ENCODE assay signal across 8 mouse cellular contexts in genomic region chr11:67456029-67456428, GRCm38 (mm10). TPM values are rescaled to one million over a fixed set of nuclear protein-coding genes. Genes with fewer than 3 reads are reported as not detected.
DNase-seq lines count a peak whose midpoint lies in the region; ATAC-seq lines count a peak whose summit lies in the region.

No protein-coding gene starts in this region.

- no peak overlapping the region for H3K9ac ChIP-seq in liver, embryonic 16.5 days (ENCODE audit: low read depth, low read length)

- no peaks in the 10 kb centered on the region for H3K36me3 ChIP-seq in hindbrain, embryonic 10.5 days
- H3K36me3 ChIP-seq in liver, embryonic 16.5 days (ENCODE audit: control insufficient read depth, insufficient read depth) = no peaks in the 10 kb centered on the region

- peak overlapping the region; percentile 82; the same call in 1 of the 2 replicates for H3K27ac ChIP-seq in hindbrain, embryonic 10.5 days
- no peak overlapping the region for H3K27ac ChIP-seq in liver, embryonic 16.5 days (ENCODE audit: low read length)

- WGBS in hindbrain, embryonic 10.5 days = 18% methylated on average over 7 of the region's 7 CpGs
- WGBS in liver, embryonic 16.5 days (ENCODE audit: insufficient replicate concordance) = 31% methylated on average over 7 of the region's 7 CpGs

- ATAC-seq in liver, embryonic 16.5 days (ENCODE audit: low read depth) = no peak

- peaks cover 69% of the 10 kb centered on the region for H3K27me3 ChIP-seq in hindbrain, embryonic 10.5 days (ENCODE audit: insufficient read depth, poor library complexity, severe bottlenecking)
- H3K27me3 ChIP-seq in liver, embryonic 16.5 days (ENCODE audit: control insufficient read depth, insufficient read depth, low read depth, low read length) = peaks cover 28% of the 10 kb centered on the region

- DNase-seq in heart, adult 11 months = peak; percentile 90
- DNase-seq in heart, adult 9 months (ENCODE audit: low spot score in 2 of 2) = no peak
- DNase-seq in brain, adult 2 months (ENCODE audit: low read depth, low spot score) = peak; percentile 88
- DNase-seq in hindbrain, embryonic 10.5 days (ENCODE audit: low spot score) = no peak
- no peak for DNase-seq in embryo, embryonic 10.5 days (ENCODE audit: low spot score)
- no peak for DNase-seq in c-Kit-positive CD71-positive TER-119-positive erythroid progenitor cells, embryonic 14.5 days (ENCODE audit: low spot score)
- DNase-seq in T-cell, adult 2 months (ENCODE audit: low spot score) = no peak

- H3K4me2 ChIP-seq in liver, embryonic 16.5 days (ENCODE audit: low read depth, low read length) = peak overlapping the region; percentile 73

- peaks cover 17% of the 10 kb centered on the region for H3K4me1 ChIP-seq in hindbrain, embryonic 10.5 days (replicated peaks)
- H3K4me1 ChIP-seq in liver, embryonic 16.5 days (ENCODE audit: control insufficient read depth, low read depth, low read length) = no peaks in the 10 kb centered on the region

- H3K4me3 ChIP-seq in hindbrain, embryonic 10.5 days = peak overlapping the region; percentile 79
- H3K4me3 ChIP-seq in liver, embryonic 16.5 days (ENCODE audit: low read depth, low read length) = peak overlapping the region; percentile 59

- no peaks in the 10 kb centered on the region for H3K9me3 ChIP-seq in hindbrain, embryonic 10.5 days
- H3K9me3 ChIP-seq in liver, embryonic 16.5 days (replicated peaks; ENCODE audit: control insufficient read depth, low read length) = no peaks in the 10 kb centered on the region

RNA-seq across cellular contexts. Expression of gene Gas7, which starts 0.8 kb away (rescaled TPM):
- polyA plus RNA-seq in hindbrain, embryonic 10.5 days (2016; fragmentation: Nextera tagmentation; extraction: Ambion mirVana) = 3.5 and 4.2 TPM in 2 replicates
- 2.0 and 2.5 TPM in 2 replicates for polyA plus RNA-seq in liver, embryonic 16.5 days (2015; fragmentation: Nextera tagmentation; extraction: Ambion mirVana)

Comparison
In these comparisons a context has a peak if more than half of its experiments do, and no peak if none do; other contexts are left out.
1. DNase-seq: peak in heart, adult 11 months (single experiment) and brain, adult 2 months (single experiment); none in heart, adult 9 months (0 of 2), hindbrain, embryonic 10.5 days (single experiment), embryo, embryonic 10.5 days (single experiment), c-Kit-positive CD71-positive TER-119-positive erythroid progenitor cells, embryonic 14.5 days (single experiment) and T-cell, adult 2 months (single experiment).